Mouse (Mus musculus) thymus, adult 2 months (tissue): ENCODE results near the gene Pkmyt1.

Experiments used
- CTCF ChIP-seq: fragments of 200-500 bp; IDR thresholded peaks from 2 replicates; pipeline ENCODE4 v1.5.1; 2012; ENCODE audit warnings: mild to moderate bottlenecking, control low read depth, low read length, moderate library complexity, borderline replicate concordance; ENCODE audit not compliant: control insufficient read depth, poor library complexity, insufficient read depth; ENCODE audit errors: extremely low read depth
- POLR2A ChIP-seq: fragments of 200-500 bp; IDR thresholded peaks from 2 replicates; pipeline ENCODE4 v1.6.1; 2012; ENCODE audit warnings: mild to moderate bottlenecking, low read length, control low read depth, moderate library complexity; ENCODE audit not compliant: control insufficient read depth, poor library complexity, insufficient read depth; ENCODE audit errors: extremely low read depth

DNA sequence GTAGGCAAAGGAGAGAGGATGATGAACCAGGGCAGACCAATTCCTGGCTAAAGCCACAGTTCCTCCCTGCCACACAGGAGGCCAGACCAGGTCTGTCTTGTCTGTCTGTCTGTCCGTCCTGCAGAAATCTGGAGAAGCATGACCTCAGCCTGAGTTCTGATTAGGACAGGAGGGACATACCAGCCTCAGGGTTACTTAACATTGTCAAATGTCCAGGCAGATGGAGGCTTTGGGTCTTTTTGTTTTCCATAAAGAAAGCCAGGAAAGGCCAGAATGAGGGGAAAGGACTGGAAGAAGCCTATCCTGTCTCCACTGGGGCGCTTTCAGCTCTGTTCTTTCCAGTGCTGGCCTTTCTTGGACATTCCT lies 12.7 kb downstream of the Pkmyt1 start:
- TF ChIP-seq CTCF (no peak), POLR2A (no peak)
